Mouse (Mus musculus): ENCODE data around the gene Clec12a. TPM values are rescaled to one million over a fixed set of nuclear protein-coding genes. Genes with fewer than 3 reads are reported as not detected.

Gene Clec12a
- polyA plus RNA-seq, 1 experiment from 2014 or later = 0.95 TPM

Other genes starting within 250 kb of the Clec12a start
- gene Clec2e, start 241.8 kb upstream of the Clec12a start, polyA plus RNA-seq (2015; fragmentation: Nextera tagmentation; extraction: Ambion mirVana) = not detected in 2 replicates
- 0.15 TPM in 1 of 2 replicates, not detected in the other for gene Clec2d, start 162.1 kb upstream of the Clec12a start, polyA plus RNA-seq (2015; fragmentation: Nextera tagmentation; extraction: Ambion mirVana)
- 0.08 and 0.11 TPM in 2 replicates for gene Cd69, start 67.3 kb upstream of the Clec12a start, polyA plus RNA-seq (2015; fragmentation: Nextera tagmentation; extraction: Ambion mirVana)
- gene 4922502D21Rik, start 10.9 kb upstream of the Clec12a start, polyA plus RNA-seq (2015; fragmentation: Nextera tagmentation; extraction: Ambion mirVana) = not detected in 2 replicates
- 0.09 and 0.14 TPM in 2 replicates for gene Clec12b, start 43.2 kb downstream of the Clec12a start, polyA plus RNA-seq (2015; fragmentation: Nextera tagmentation; extraction: Ambion mirVana)
- 1.6 and 2.1 TPM in 2 replicates for gene Clec1b, start 54.6 kb downstream of the Clec12a start, polyA plus RNA-seq (2015; fragmentation: Nextera tagmentation; extraction: Ambion mirVana)
- 0.13 and 0.22 TPM in 2 replicates for gene Clec9a, start 66.2 kb downstream of the Clec12a start, polyA plus RNA-seq (2015; fragmentation: Nextera tagmentation; extraction: Ambion mirVana)
- 2.3 TPM in 2 replicates for gene Clec1a, start 109.3 kb downstream of the Clec12a start, polyA plus RNA-seq (2015; fragmentation: Nextera tagmentation; extraction: Ambion mirVana)
- not detected in 2 replicates for gene Olr1, start 164.5 kb downstream of the Clec12a start, polyA plus RNA-seq (2015; fragmentation: Nextera tagmentation; extraction: Ambion mirVana)
- 0.06 TPM in 1 of 2 replicates, not detected in the other for gene Tmem52b, start 169.9 kb downstream of the Clec12a start, polyA plus RNA-seq (2015; fragmentation: Nextera tagmentation; extraction: Ambion mirVana)
- gene Gabarapl1, start 190.5 kb downstream of the Clec12a start, polyA plus RNA-seq (2015; fragmentation: Nextera tagmentation; extraction: Ambion mirVana) = 55.4 and 55.5 TPM in 2 replicates
- not detected in 2 replicates for gene Klre1, start 235.2 kb downstream of the Clec12a start, polyA plus RNA-seq (2015; fragmentation: Nextera tagmentation; extraction: Ambion mirVana)
- gene Klrd1, start 249.1 kb downstream of the Clec12a start, polyA plus RNA-seq (2015; fragmentation: Nextera tagmentation; extraction: Ambion mirVana) = 0.26 TPM in 1 of 2 replicates, not detected in the other